Mouse (Mus musculus) v-Abl transformed pro-B cells (cell line): Measurements from ENCODE around the gene Gm10073.
"Not testable (repeated sequence)": the region's sequence is repeated elsewhere in the genome, so short reads cannot be mapped to it uniquely, and the experiment has no call there.

Experiments
- in situ Hi-C, 2 experiments: fragments of 400-800 bp; cut with MboI; formaldehyde crosslinking; loops; one replicate each; pipeline ENCODE4 v1.15.1; 2025; ENCODE audit not compliant: unreplicated experiment in 2 of 2

Gm10073 gene

GRCm38 (mm10) chr8:106573168-106573567, at the start of gene Gm10073:
Gene Gm10073 (minus strand): TSS chr8:106573461.
- in situ Hi-C loops = not testable (repeated sequence)

- in situ Hi-C loops = no loop called here
These were observed 49.8 kb upstream of the Gm10073 start for GRCm38 (mm10) chr8:106623016-106623415.

- in situ Hi-C loops = no loop called here
These were observed 47.2 kb upstream of the Gm10073 start for GRCm38 (mm10) chr8:106620488-106620887.

- in situ Hi-C loops = no loop called here
These were observed 46.4 kb upstream of the Gm10073 start for GRCm38 (mm10) chr8:106619549-106620245.

- in situ Hi-C loops = no loop called here
These were observed 45.1 kb upstream of the Gm10073 start for GRCm38 (mm10) chr8:106618324-106618723.

- in situ Hi-C loops = no loop called here
These were observed 44.6 kb upstream of the Gm10073 start for GRCm38 (mm10) chr8:106617865-106618264.

- in situ Hi-C loops = no loop called here
These were observed 43.9 kb upstream of the Gm10073 start for GRCm38 (mm10) chr8:106617196-106617595.

- in situ Hi-C loops = no loop called here
These were observed 43.4 kb upstream of the Gm10073 start for GRCm38 (mm10) chr8:106616679-106617078.

- in situ Hi-C loops = no loop called here
These were observed 42.5 kb upstream of the Gm10073 start for GRCm38 (mm10) chr8:106615661-106616299.

- in situ Hi-C loops = no loop called here
These were observed 41.4 kb upstream of the Gm10073 start for GRCm38 (mm10) chr8:106614704-106615103.

GRCm38 (mm10) chr8:106612047-106612446, 38.8 kb upstream of the Gm10073 start:
- in situ Hi-C loops = no loop called here

- in situ Hi-C loops = no loop called here
These were observed 37.8 kb upstream of the Gm10073 start for GRCm38 (mm10) chr8:106610958-106611640.

GRCm38 (mm10) chr8:106609076-106609903, 36.0 kb upstream of the Gm10073 start:
- in situ Hi-C loops = no loop called here

GRCm38 (mm10) chr8:106608425-106608824, 35.2 kb upstream of the Gm10073 start:
- in situ Hi-C loops = no loop called here

- in situ Hi-C loops = not testable (repeated sequence)
These were observed 34.5 kb upstream of the Gm10073 start for GRCm38 (mm10) chr8:106607783-106608182.

- in situ Hi-C loops = no loop called here
These were observed 33.4 kb upstream of the Gm10073 start for GRCm38 (mm10) chr8:106606601-106607145.

- in situ Hi-C loops = no loop called here
These were observed 32.9 kb upstream of the Gm10073 start for GRCm38 (mm10) chr8:106606121-106606520.

- in situ Hi-C loops = no loop called here
These were observed 32.4 kb upstream of the Gm10073 start for GRCm38 (mm10) chr8:106605657-106606056.

- in situ Hi-C loops = no loop called here
These were observed 30.7 kb upstream of the Gm10073 start for GRCm38 (mm10) chr8:106603933-106604332.

- in situ Hi-C loops = no loop called here
These were observed 30.0 kb upstream of the Gm10073 start, which contains the start of gene Cdh1 for GRCm38 (mm10) chr8:106603131-106603819. Gene Cdh1 (plus strand): TSS chr8:106603351.
